Mouse (Mus musculus) v-Abl transformed pro-B cells (cell line): ENCODE data around the gene Dlgap4.
"Not testable (repeated sequence)": the region's sequence is repeated elsewhere in the genome, so short reads cannot be mapped to it uniquely, and the experiment has no call there.

Experiments used
- in situ Hi-C, 2 experiments: fragments of 400-800 bp; cut with MboI; formaldehyde crosslinking; loops; one replicate each; pipeline ENCODE4 v1.15.1; 2025; ENCODE audit not compliant: unreplicated experiment in 2 of 2

Dlgap4 gene

GRCm38 (mm10) chr2:156784016-156784585 lies 170.6 kb downstream of the Dlgap4 start:
- in situ Hi-C loops = loop anchor here in 1 of 2 experiments (10.0 kb wide), 2 partner anchors 211 to 311 kb away; partner anchors contain the start of gene Ndrg3

GRCm38 (mm10) chr2:156784891-156785290 lies 171.4 kb downstream of the Dlgap4 start:
- in situ Hi-C loops = loop anchor here (5.0 to 10.0 kb wide), 3 partner anchors 210 to 310 kb away; partner anchors contain the start of gene Ndrg3 (in 1 of the 2)

- in situ Hi-C loops = loop anchor here (5.0 to 10.0 kb wide), 3 partner anchors 208 to 308 kb away; partner anchors contain the start of gene Ndrg3 (in 1 of the 2)
Measured at GRCm38 (mm10) chr2:156786369-156786768, 172.9 kb downstream of the Dlgap4 start.

GRCm38 (mm10) chr2:156787090-156787775 lies 173.7 kb downstream of the Dlgap4 start:
- in situ Hi-C loops = loop anchor here (5.0 to 10.0 kb wide), 3 partner anchors 208 to 308 kb away; partner anchors contain the start of gene Ndrg3 (in 1 of the 2)

GRCm38 (mm10) chr2:156787776-156788105 lies 174.2 kb downstream of the Dlgap4 start:
- in situ Hi-C loops = loop anchor here (5.0 to 10.0 kb wide), 3 partner anchors 207 to 307 kb away; partner anchors contain the start of gene Ndrg3 (in 1 of the 2)

GRCm38 (mm10) chr2:156788836-156789235 lies 175.3 kb downstream of the Dlgap4 start:
- in situ Hi-C loops = loop anchor here (5.0 to 10.0 kb wide), 3 partner anchors 206 to 306 kb away; partner anchors contain the start of gene Ndrg3 (in 1 of the 2)

- in situ Hi-C loops = no loop called here
Measured at GRCm38 (mm10) chr2:156798516-156798915, 185.0 kb downstream of the Dlgap4 start.

- in situ Hi-C loops = no loop called here
Measured at GRCm38 (mm10) chr2:156801045-156801444, 187.5 kb downstream of the Dlgap4 start.

GRCm38 (mm10) chr2:156802116-156802515 lies 188.6 kb downstream of the Dlgap4 start:
- in situ Hi-C loops = not testable (repeated sequence)

GRCm38 (mm10) chr2:156803698-156804372 lies 190.3 kb downstream of the Dlgap4 start:
- in situ Hi-C loops = no loop called here

- in situ Hi-C loops = no loop called here
Measured at GRCm38 (mm10) chr2:156804589-156804988, 191.1 kb downstream of the Dlgap4 start.

- in situ Hi-C loops = no loop called here
Measured at GRCm38 (mm10) chr2:156806886-156807285, 193.4 kb downstream of the Dlgap4 start.

GRCm38 (mm10) chr2:156809579-156809978 lies 196.1 kb downstream of the Dlgap4 start:
- in situ Hi-C loops = no loop called here

GRCm38 (mm10) chr2:156810716-156811115 lies 197.2 kb downstream of the Dlgap4 start:
- in situ Hi-C loops = no loop called here

GRCm38 (mm10) chr2:156811556-156811955 lies 198.1 kb downstream of the Dlgap4 start:
- in situ Hi-C loops = no loop called here
